Mouse (Mus musculus): Measurements from ENCODE around the gene Grk2. TPM values are rescaled to one million over a fixed set of nuclear protein-coding genes. Genes with fewer than 3 reads are reported as not detected.

Gene Grk2
- polyA plus RNA-seq, 1 experiment, result 226 TPM

DNA sequence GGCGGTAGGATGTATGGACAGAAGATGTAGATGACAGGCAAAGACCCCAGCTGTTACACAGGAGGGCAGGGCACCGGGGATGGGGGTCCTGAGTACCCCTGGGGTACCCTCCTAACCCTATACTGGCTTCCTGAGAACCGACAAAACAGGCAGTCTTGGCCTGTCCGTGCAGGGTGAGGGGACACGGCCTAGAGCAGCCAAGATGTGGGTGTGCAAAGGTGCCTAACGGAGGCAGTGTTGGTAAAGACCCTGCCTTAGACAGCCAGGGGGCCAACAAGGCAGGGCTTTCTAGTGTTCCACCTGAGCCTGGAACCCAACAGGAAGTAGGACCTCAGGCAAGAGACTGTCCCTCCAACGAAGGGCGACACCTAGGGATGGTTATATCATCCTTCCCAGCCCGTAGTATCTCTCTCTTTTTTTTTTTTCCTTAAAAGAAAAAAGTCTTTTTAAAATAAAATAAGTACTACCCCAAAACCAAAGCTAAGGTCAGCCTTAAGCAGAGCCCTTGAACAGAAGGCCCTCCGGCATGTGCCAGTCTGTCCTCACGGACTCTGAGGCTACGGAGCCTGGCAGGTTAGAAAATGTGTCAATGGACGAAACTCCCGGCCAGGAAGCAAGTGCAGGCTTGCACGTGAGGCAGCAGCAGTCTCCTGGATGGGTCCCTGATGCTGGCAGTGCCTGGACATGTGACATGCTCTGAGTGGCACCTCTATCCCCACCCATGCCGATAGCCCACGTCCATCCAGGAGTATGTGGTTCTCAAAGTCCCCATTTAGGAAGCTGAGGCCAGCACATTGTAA lies 7.5 kb downstream of the Grk2 start:
- Histone ChIP-seq H3K27ac (ENCODE audit: insufficient read depth, low read length) (peak overlapping the region; percentile 42), H3K4me1 (ENCODE audit: control insufficient read depth, insufficient read depth, low read length) (peaks cover 84% of the 10 kb centered on the region), H3K4me3 (replicated peaks; ENCODE audit: insufficient read depth, low read depth, low read length) (no peak overlapping the region), H3K27me3 (ENCODE audit: control insufficient read depth, insufficient read depth, low read length) (no peaks in the 10 kb centered on the region)
- peak in 1 of 2 experiments; percentile 49 for DNase-seq
- 30% methylated on average over 17 of the region's 17 CpGs for WGBS
- TF ChIP-seq CTCF (IDR thresholded peaks at IDR 0.05; ENCODE audit: borderline replicate concordance, insufficient read depth, low read depth, low read length) (peak; percentile 32; the same call in 1 of the 2 replicates), POLR2A (IDR thresholded peaks at IDR 0.05; ENCODE audit: borderline replicate concordance, insufficient read depth, low read length) (no peak)

DNA sequence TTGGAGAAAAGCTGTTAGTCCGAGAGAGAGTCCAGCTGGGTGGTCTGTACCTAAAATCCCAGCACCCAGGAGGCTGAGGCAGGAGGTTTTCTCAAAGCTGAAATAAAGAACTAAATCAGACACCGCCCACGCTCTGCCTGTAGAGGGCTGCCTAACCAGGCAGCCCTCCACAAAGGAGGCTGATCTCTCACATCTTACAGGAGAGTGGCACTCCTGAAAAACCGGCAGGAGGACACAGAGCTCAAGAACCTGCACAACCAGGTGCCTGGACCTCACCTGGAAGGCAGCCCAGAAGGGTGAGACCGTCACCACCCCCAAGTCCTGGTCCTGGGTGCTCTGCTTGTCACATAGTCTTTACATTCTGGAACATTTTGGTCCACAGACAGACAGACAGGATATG lies 8.2 kb downstream of the Grk2 start:
- Histone ChIP-seq H3K4me1 (ENCODE audit: control insufficient read depth, insufficient read depth, low read length) (peaks cover 79% of the 10 kb centered on the region), H3K27me3 (ENCODE audit: control insufficient read depth, insufficient read depth, low read length) (no peaks in the 10 kb centered on the region), H3K4me3 (replicated peaks; ENCODE audit: insufficient read depth, low read depth, low read length) (no peak overlapping the region), H3K27ac (ENCODE audit: insufficient read depth, low read length) (peak overlapping the region; percentile 40)
- TF ChIP-seq POLR2A (IDR thresholded peaks at IDR 0.05; ENCODE audit: borderline replicate concordance, insufficient read depth, low read length) (no peak), CTCF (IDR thresholded peaks at IDR 0.05; ENCODE audit: borderline replicate concordance, insufficient read depth, low read depth, low read length) (peak; percentile 6; the same call in 1 of the 2 replicates)
- no peak for DNase-seq
- 52% methylated on average over 5 of the region's 5 CpGs for WGBS

DNA sequence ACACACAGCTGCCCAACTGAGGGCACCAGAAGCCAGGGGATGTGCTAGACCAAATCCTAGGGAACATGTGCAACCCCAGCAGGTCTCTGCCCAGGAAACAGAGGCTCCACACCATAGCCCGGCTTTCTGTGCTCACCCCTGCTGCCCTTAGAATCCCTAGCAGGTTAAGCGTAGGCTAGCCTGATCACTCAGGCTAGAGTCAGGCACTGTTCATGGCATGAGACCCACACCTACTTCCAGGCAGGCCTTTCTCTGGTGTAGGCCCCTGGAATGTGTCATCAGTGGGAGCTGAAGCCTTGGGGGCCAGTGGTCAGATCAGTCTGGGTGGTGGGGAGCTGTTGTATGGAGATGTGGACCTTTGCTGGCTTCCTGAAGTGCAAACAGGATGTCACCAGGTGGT lies 9.4 kb downstream of the Grk2 start:
- Histone ChIP-seq H3K4me1 (ENCODE audit: control insufficient read depth, insufficient read depth, low read length) (peaks cover 68% of the 10 kb centered on the region), H3K27ac (ENCODE audit: insufficient read depth, low read length) (peak overlapping the region; percentile 48; the same call in 1 of the 2 replicates), H3K27me3 (ENCODE audit: control insufficient read depth, insufficient read depth, low read length) (no peaks in the 10 kb centered on the region), H3K4me3 (replicated peaks; ENCODE audit: insufficient read depth, low read depth, low read length) (no peak overlapping the region)
- TF ChIP-seq POLR2A (IDR thresholded peaks at IDR 0.05; ENCODE audit: borderline replicate concordance, insufficient read depth, low read length) (no peak), CTCF (IDR thresholded peaks at IDR 0.05; ENCODE audit: borderline replicate concordance, insufficient read depth, low read depth, low read length) (no peak)
- no peak for DNase-seq
- 49% methylated on average over 2 of the region's 2 CpGs for WGBS

DNA sequence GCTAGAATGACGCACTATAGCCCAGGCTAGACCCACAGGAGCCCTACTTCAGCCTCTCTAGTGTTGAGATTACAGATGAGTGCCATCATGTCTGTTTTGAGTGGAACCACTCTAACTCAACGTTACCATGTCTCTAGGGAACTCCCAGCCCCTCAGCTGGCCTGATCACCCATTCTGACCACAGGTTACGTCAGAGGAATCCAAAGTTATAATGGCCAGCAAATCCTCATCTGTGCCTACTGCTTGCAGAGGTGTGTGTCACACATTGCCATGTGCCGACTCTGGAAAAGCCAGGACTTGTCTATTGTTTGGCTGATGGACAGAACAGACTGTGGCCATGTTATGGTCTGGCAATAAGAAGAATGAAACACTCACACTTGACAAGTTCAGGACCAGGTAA lies 10.6 kb downstream of the Grk2 start:
- WGBS, result 64% methylated on average over 4 of the region's 4 CpGs
- H3K27me3 ChIP-seq (ENCODE audit: control insufficient read depth, insufficient read depth, low read length), result no peaks in the 10 kb centered on the region
- no peak for TF ChIP-seq CTCF (IDR thresholded peaks at IDR 0.05; ENCODE audit: borderline replicate concordance, insufficient read depth, low read depth, low read length)
- no peak for TF ChIP-seq POLR2A (IDR thresholded peaks at IDR 0.05; ENCODE audit: borderline replicate concordance, insufficient read depth, low read length)
- H3K4me1 ChIP-seq (ENCODE audit: control insufficient read depth, insufficient read depth, low read length), result peaks cover 56% of the 10 kb centered on the region
- no peak overlapping the region for H3K27ac ChIP-seq (ENCODE audit: insufficient read depth, low read length)
- no peak overlapping the region for H3K4me3 ChIP-seq (replicated peaks; ENCODE audit: insufficient read depth, low read depth, low read length)
- DNase-seq, result no peak

DNA sequence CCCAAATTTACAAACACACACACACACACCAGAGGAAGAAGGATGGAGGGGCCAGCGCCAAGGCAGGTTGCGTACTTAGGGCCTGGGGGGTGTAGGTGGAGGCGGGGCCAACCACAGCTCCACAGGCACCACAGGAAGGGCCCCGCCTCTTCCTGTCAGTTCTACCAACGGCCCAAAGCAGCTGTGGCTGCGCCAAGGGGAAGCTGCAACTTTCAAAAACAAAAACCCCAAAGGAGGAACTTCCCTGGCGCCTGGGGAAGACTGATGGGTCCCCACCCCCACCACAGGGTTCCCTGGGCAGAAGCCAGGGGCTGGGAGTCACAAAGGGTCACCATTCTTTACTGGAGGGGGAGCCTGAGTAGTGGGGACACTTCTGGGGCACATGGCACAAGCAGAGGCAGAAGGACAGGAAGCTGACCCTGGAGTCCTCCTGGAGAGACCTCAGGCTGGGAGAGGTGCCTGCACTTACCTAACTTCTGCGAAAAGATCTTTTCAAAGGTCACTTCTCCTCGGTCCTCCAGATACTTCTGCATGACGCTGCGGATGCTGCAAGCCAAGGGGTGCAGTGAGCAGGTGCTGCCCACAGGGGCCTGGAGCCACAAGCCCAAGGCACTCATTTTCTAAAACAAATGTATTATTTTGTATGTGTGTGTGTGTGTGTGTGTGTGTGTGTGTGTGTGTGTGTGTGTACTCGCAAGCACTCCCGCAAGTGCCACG lies 11.5 kb downstream of the Grk2 start:
- DNase-seq, result no peak
- no peak overlapping the region for H3K27ac ChIP-seq (ENCODE audit: insufficient read depth, low read length)
- no peak for TF ChIP-seq POLR2A (IDR thresholded peaks at IDR 0.05; ENCODE audit: borderline replicate concordance, insufficient read depth, low read length)
- no peak for TF ChIP-seq CTCF (IDR thresholded peaks at IDR 0.05; ENCODE audit: borderline replicate concordance, insufficient read depth, low read depth, low read length)
- no peaks in the 10 kb centered on the region for H3K27me3 ChIP-seq (ENCODE audit: control insufficient read depth, insufficient read depth, low read length)
- H3K4me1 ChIP-seq (ENCODE audit: control insufficient read depth, insufficient read depth, low read length), result peaks cover 47% of the 10 kb centered on the region
- H3K4me3 ChIP-seq (replicated peaks; ENCODE audit: insufficient read depth, low read depth, low read length), result no peak overlapping the region
- WGBS, result 61% methylated on average over 14 of the region's 14 CpGs

DNA sequence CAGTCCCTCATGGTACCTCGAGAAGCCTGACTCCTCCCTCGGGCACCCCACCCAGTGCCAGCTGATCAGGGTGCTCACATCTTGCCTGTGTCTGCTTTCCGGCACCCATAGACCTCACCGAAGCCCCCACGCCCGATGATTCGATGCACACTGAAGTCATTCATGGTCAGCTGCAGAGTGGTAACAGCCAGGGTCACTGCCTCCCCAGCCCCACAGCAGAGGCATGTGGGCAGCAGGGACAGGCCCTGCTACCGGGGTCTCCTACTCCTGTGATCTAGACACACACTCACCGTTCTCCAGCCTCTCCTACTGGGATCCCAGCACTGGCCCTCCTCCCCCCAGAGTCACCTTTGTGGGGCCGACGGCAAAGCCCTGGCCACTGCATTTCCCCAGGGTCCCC lies 14.9 kb downstream of the Grk2 start:
- no peak for DNase-seq
- Histone ChIP-seq H3K4me1 (ENCODE audit: control insufficient read depth, insufficient read depth, low read length) (peaks cover 15% of the 10 kb centered on the region), H3K4me3 (replicated peaks; ENCODE audit: insufficient read depth, low read depth, low read length) (no peak overlapping the region), H3K27me3 (ENCODE audit: control insufficient read depth, insufficient read depth, low read length) (no peaks in the 10 kb centered on the region), H3K27ac (ENCODE audit: insufficient read depth, low read length) (no peak overlapping the region)
- TF ChIP-seq CTCF (IDR thresholded peaks at IDR 0.05; ENCODE audit: borderline replicate concordance, insufficient read depth, low read depth, low read length) (no peak), POLR2A (IDR thresholded peaks at IDR 0.05; ENCODE audit: borderline replicate concordance, insufficient read depth, low read length) (no peak)
- 83% methylated on average over 11 of the region's 11 CpGs for WGBS

DNA sequence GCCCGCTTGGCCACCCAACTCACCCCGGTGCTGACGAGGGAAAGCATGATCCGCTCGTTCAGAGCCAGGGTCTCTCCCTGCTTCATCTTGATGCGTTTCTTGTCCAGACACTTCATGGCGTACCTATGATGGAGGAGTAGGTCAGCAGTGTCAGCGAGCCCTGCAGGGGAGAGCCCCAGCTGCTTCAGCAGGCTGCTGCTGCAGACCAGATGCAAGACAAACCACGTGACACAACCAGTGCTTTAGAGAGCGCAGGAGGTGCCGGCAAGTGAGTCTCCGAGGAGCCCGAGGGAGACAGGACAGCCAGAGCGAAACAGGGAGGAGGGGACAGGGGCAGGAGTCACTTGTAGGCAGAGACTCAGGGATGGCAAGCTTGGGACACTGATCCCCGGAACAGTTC lies 15.3 kb downstream of the Grk2 start:
- H3K4me3 ChIP-seq (replicated peaks; ENCODE audit: insufficient read depth, low read depth, low read length), result no peak overlapping the region
- H3K27ac ChIP-seq (ENCODE audit: insufficient read depth, low read length), result no peak overlapping the region
- 75% methylated on average over 15 of the region's 15 CpGs for WGBS
- DNase-seq, result no peak
- TF ChIP-seq POLR2A (IDR thresholded peaks at IDR 0.05; ENCODE audit: borderline replicate concordance, insufficient read depth, low read length), result no peak
- TF ChIP-seq CTCF (IDR thresholded peaks at IDR 0.05; ENCODE audit: borderline replicate concordance, insufficient read depth, low read depth, low read length), result no peak
- no peaks in the 10 kb centered on the region for H3K27me3 ChIP-seq (ENCODE audit: control insufficient read depth, insufficient read depth, low read length)
- H3K4me1 ChIP-seq (ENCODE audit: control insufficient read depth, insufficient read depth, low read length), result peaks cover 14% of the 10 kb centered on the region

All from cerebellum, adult 2 months (tissue).